Mouse (Mus musculus) lung, postnatal 0 days (tissue): ENCODE measurements at regions not wholly inside any gene's neighbourhood (a gene's known extent, or its start where the extent isn't known, plus 50 kb on each side); places are given as distances from the start of the nearest gene placed in this dataset.
A peak's percentile ranks its signal among the peaks of the same experiment; 100 is the strongest.

Source experiments
- ATAC-seq: fragments of 200-750 bp; cut with Nextera tagmentation; 2 replicates; pipeline ENCODE4 v1.8.0; 2017; ENCODE audit warnings: moderate library complexity
- DNase-seq: peaks from one replicate; pipeline ENCODE4 v3.0.0-alpha.2; 2016; ENCODE audit warnings: low spot score
- H3K27ac ChIP-seq: fragments of 300-500 bp; sonication (generic); 2 replicates; pipeline ENCODE4 v1.5.1; 2014; ENCODE audit warnings: antibody characterized with exemption, mild to moderate bottlenecking, low read length, mixed read lengths
- H3K27me3 ChIP-seq: fragments of 300-500 bp; sonication (generic); replicated peaks from 2 replicates; pipeline ENCODE4 v1.6.1; 2014; ENCODE audit warnings: low read length, mixed read lengths; ENCODE audit not compliant: insufficient read depth
- H3K36me3 ChIP-seq: fragments of 300-500 bp; sonication (generic); 2 replicates; pipeline ENCODE4 v1.6.1; 2014; ENCODE audit warnings: low read length, mixed read lengths; ENCODE audit not compliant: insufficient read depth
- H3K4me1 ChIP-seq: fragments of 300-500 bp; sonication (generic); 2 replicates; pipeline ENCODE4 v1.6.1; 2014; ENCODE audit warnings: antibody characterized with exemption, low read depth, low read length, mixed read lengths; ENCODE audit not compliant: insufficient read depth
- H3K4me2 ChIP-seq: fragments of 300-500 bp; sonication (generic); replicated peaks from 2 replicates; pipeline ENCODE4 v1.6.1; 2014; ENCODE audit warnings: low read depth, mild to moderate bottlenecking, low read length, moderate library complexity, mixed read lengths
- H3K4me3 ChIP-seq: fragments of 300-500 bp; sonication (generic); 2 replicates; pipeline ENCODE4 v1.5.1; 2014; ENCODE audit warnings: low read depth, low read length
- H3K9ac ChIP-seq: fragments of 300-500 bp; sonication (generic); replicated peaks from 2 replicates; pipeline ENCODE4 v1.6.1; 2014; ENCODE audit warnings: low read depth, mild to moderate bottlenecking
- H3K9me3 ChIP-seq: fragments of 300-500 bp; sonication (generic); 2 replicates; pipeline ENCODE4 v1.6.1; 2016; ENCODE audit warnings: low read length, mixed read lengths
- CTCF ChIP-seq: IDR thresholded peaks from 2 replicates; pipeline ENCODE4 v1.5.1; 2016; ENCODE audit warnings: antibody characterized with exemption, mild to moderate bottlenecking
- EP300 ChIP-seq: IDR thresholded peaks from 2 replicates; pipeline ENCODE4 v1.6.1; 2016; ENCODE audit warnings: antibody characterized with exemption, mild to moderate bottlenecking, control low read depth
- WGBS: fragments of 180-500 bp; shearing (Covaris S2); extraction: QIAGEN DNeasy Blood & Tissue Kit; methylation state at CpG from one replicate; pipeline ENCODE4 v1.1.7; 2014; 5-methylcytosine and 5-hydroxymethylcytosine counted together

DNA sequence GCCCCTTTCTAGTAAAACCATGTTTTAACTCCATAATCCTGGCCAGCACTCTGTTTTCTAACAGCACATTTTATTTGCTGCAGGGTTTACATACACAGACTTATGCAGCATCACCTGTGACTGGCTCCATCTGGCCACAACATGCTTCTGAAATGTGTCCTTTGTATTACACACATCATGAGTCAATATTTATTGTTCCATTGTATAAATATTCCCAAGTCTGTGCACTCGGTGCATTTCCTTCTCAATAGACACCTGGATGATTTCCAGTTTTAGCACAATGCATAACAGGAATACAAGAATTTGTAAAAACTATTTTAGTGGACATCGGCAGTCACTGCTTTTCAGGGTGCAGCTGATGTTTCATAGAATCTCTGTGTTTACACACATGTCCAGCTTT is 294.6 kb upstream of the Rasgrp1 start:
- no peak for ATAC-seq
- DNase-seq, result no peak
- Histone ChIP-seq H3K9me3 (no peaks in the 10 kb centered on the region), H3K4me3 (no peak overlapping the region), H3K27me3 (no peaks in the 10 kb centered on the region), H3K4me2 (no peak overlapping the region), H3K9ac (no peak overlapping the region), H3K27ac (no peak overlapping the region), H3K4me1 (no peaks in the 10 kb centered on the region), H3K36me3 (no peaks in the 10 kb centered on the region)
- WGBS, result 11% methylated on average over 2 of the region's 2 CpGs
- TF ChIP-seq EP300 (no peak), CTCF (no peak)

DNA sequence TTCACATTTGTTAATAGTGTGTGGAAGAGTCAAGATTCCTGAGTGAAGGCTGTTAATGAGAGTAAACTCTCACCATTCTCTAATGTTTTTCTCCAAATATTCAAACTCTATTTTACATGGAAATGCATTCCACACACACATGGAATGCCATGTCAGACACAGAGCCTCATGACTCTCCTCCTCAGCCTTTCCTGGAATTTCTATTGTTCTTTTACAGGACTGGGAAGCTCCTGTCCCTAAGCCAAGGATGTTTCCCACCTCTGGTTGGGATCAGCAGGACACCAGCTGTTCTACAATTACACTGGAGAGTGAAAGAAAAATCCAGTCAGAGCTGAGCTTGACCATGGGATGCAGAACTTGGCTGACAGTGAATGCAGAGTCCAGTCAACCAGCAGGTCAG is 309.3 kb upstream of the Rasgrp1 start:
- no peaks in the 10 kb centered on the region for H3K27me3 ChIP-seq
- TF ChIP-seq EP300 (no peak; the same call in 1 of the 2 replicates), CTCF (no peak)
- no peak overlapping the region for H3K9ac ChIP-seq
- H3K4me1 ChIP-seq, result no peaks in the 10 kb centered on the region; the same call in 1 of the 2 replicates
- ATAC-seq (peak; percentile 65), DNase-seq (peak; percentile 62)
- no peaks in the 10 kb centered on the region for H3K36me3 ChIP-seq
- H3K9me3 ChIP-seq, result no peaks in the 10 kb centered on the region
- H3K27ac ChIP-seq, result no peak overlapping the region
- no peak overlapping the region for H3K4me2 ChIP-seq
- H3K4me3 ChIP-seq, result no peak overlapping the region

DNA sequence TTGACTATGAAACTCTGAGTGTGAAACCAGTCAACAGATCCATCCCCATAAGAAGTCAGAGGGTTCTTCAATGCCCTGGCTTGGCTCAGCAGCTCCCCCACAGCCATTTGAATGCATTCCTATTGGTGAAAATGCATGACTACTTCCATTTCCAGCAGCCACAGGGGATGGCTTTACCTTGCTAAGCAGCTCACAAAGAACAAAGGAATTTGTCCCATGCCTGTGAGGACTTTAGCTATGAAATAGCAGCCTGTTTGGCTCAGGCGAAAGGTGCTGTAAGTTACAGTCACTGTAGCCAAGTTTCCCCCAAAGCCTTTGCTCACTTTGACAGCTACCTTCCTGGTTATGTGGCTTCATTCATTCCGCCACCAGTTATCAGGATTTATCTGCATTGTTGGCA is 309.8 kb upstream of the Rasgrp1 start:
- ATAC-seq (no peak), DNase-seq (no peak)
- no peaks in the 10 kb centered on the region for H3K9me3 ChIP-seq
- 53% methylated on average over 2 of the region's 2 CpGs for WGBS
- no peaks in the 10 kb centered on the region for H3K27me3 ChIP-seq
- no peaks in the 10 kb centered on the region for H3K36me3 ChIP-seq
- H3K4me2 ChIP-seq, result no peak overlapping the region
- TF ChIP-seq EP300 (no peak), CTCF (no peak)
- no peaks in the 10 kb centered on the region; the same call in 1 of the 2 replicates for H3K4me1 ChIP-seq
- H3K27ac ChIP-seq, result no peak overlapping the region
- no peak overlapping the region for H3K4me3 ChIP-seq
- H3K9ac ChIP-seq, result no peak overlapping the region

DNA sequence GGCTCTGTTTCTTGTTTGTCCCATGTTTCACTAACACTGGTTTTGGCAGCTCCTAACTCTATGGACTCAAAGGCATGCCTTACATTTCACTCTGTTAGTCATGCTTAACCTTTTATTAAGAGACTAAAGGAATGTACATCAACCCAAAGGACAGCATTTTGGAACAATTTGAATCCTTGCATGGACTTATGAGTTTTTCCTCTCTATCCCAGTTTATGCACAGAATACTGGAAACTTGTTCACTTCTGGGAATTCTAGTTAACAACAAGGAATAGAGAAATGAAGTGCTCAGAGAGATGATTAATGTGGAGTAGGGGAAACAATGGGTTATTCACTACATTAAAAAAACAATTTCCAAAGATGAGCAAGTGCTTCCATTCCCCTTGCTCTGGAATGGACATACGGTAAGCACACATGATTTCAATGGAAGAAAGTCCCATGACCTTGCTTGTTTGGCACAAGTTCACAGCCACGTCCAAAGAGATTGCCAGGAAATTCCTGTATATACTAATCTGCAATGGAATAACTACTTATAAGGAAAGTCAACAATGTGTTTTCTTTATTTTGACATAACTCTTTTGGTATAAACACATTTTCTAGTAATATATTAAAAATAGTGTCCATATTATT is 313.9 kb upstream of the Rasgrp1 start:
- no peak overlapping the region for H3K27ac ChIP-seq
- no peaks in the 10 kb centered on the region; the same call in 1 of the 2 replicates for H3K4me1 ChIP-seq
- H3K4me2 ChIP-seq, result no peak overlapping the region
- no peaks in the 10 kb centered on the region for H3K27me3 ChIP-seq
- TF ChIP-seq EP300 (no peak; the same call in 1 of the 2 replicates), CTCF (no peak)
- DNase-seq (peak; percentile 40), ATAC-seq (peak; percentile 14; the same call in 1 of the 2 replicates)
- H3K9me3 ChIP-seq, result no peaks in the 10 kb centered on the region
- no peak overlapping the region for H3K4me3 ChIP-seq
- H3K36me3 ChIP-seq, result no peaks in the 10 kb centered on the region
- H3K9ac ChIP-seq, result no peak overlapping the region
- WGBS, result 34% methylated on average over 2 of the region's 2 CpGs

DNA sequence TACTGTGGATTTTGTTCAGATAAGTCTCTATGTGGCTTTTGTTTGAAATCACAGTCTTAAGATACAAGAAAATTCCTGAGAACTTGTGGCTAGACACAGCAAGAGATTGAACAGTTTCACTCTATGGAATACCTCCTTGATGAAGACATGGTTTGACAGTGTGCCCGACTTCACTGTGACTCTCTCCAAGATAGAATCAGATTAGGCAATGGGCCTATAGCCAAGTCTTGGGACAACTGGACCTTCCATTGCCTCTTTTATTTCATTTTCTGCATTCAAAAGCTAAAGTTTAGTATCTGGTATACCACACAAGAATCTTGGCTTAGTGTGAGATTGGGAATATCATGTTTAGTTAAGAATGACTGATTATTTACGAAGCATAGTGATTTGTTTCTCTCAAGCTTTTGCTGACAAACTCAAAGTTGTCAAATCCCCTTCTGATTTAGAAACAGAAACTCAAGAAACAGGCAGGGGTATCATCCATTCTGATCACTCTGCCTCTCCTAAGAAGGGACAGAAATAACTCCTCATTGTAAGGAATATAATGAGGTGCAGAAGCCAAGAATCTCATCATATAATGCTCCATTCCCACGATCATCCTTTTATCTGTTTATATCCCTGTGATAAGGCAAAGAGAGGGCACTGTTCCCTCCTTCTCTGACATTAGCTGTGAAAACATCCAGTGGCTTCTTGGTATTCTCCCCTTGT is 317.6 kb upstream of the Rasgrp1 start:
- TF ChIP-seq EP300 (no peak), CTCF (no peak)
- Histone ChIP-seq H3K4me2 (no peak overlapping the region), H3K27me3 (no peaks in the 10 kb centered on the region), H3K36me3 (no peaks in the 10 kb centered on the region), H3K27ac (no peak overlapping the region), H3K9ac (no peak overlapping the region), H3K4me3 (no peak overlapping the region), H3K4me1 (no peaks in the 10 kb centered on the region), H3K9me3 (no peaks in the 10 kb centered on the region)
- ATAC-seq (no peak), DNase-seq (peak; percentile 39)
- 57% methylated on average over 3 of the region's 3 CpGs for WGBS

DNA sequence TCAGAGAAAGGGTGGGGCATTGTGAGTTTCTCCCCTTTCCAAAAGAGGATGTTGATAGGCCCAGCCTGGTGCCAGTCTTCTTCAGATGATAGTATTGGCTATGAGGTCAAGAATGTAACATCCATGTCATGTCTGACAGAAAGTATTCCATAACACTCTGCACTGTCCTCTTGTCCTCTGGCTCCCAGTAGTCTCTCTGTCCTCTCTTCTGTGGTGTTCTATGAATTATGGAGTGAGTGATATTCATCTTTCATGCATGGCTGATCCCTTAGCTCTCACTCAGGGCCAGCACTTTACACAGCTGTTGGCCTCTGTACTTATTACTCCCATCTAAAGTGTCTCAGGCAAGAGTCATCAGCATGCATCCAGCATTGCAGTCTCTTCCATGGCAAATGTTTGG is 319.9 kb upstream of the Rasgrp1 start:
- H3K4me2 ChIP-seq, result no peak overlapping the region
- H3K4me3 ChIP-seq, result no peak overlapping the region
- H3K27me3 ChIP-seq, result no peaks in the 10 kb centered on the region
- H3K27ac ChIP-seq, result no peak overlapping the region
- H3K36me3 ChIP-seq, result no peaks in the 10 kb centered on the region
- DNase-seq (peak; percentile 63), ATAC-seq (peak; percentile 76)
- H3K9ac ChIP-seq, result no peak overlapping the region
- TF ChIP-seq EP300, result peak; percentile 33; the same call in 1 of the 2 replicates
- TF ChIP-seq CTCF, result no peak
- no peaks in the 10 kb centered on the region for H3K9me3 ChIP-seq
- H3K4me1 ChIP-seq, result no peaks in the 10 kb centered on the region
